Mouse (Mus musculus) intestine, postnatal 0 days (tissue): ENCODE data around the gene Six1. TPM values are rescaled to one million over a fixed set of nuclear protein-coding genes. Genes with fewer than 3 reads are reported as not detected.

Experiments
- ATAC-seq: fragments of 200-750 bp; cut with Nextera tagmentation; 2 replicates; pipeline ENCODE4 v1.8.0; 2017; ENCODE audit warnings: mild to moderate bottlenecking, moderate TSS enrichment, moderate library complexity
- H3K27ac ChIP-seq: fragments of 300-500 bp; sonication (generic); 2 replicates; pipeline ENCODE4 v1.5.1; 2014; ENCODE audit warnings: mild to moderate bottlenecking, low read depth, low read length, moderate library complexity
- H3K27me3 ChIP-seq: fragments of 300-500 bp; sonication (generic); replicated peaks from 2 replicates; pipeline ENCODE4 v1.6.1; 2014; ENCODE audit warnings: low read length, mixed read lengths; ENCODE audit not compliant: control insufficient read depth, insufficient read depth
- H3K36me3 ChIP-seq: fragments of 300-500 bp; sonication (generic); 2 replicates; pipeline ENCODE4 v1.6.1; 2014; ENCODE audit warnings: mild to moderate bottlenecking, moderate library complexity; ENCODE audit not compliant: control insufficient read depth, insufficient read depth
- H3K4me1 ChIP-seq: fragments of 300-500 bp; sonication (generic); replicated peaks from 2 replicates; pipeline ENCODE4 v1.6.1; 2014; ENCODE audit warnings: antibody characterized with exemption, low read length, mixed read lengths; ENCODE audit not compliant: control insufficient read depth, insufficient read depth
- H3K4me2 ChIP-seq: fragments of 300-500 bp; sonication (generic); replicated peaks from 2 replicates; pipeline ENCODE4 v1.6.1; 2014; ENCODE audit warnings: low read depth, mild to moderate bottlenecking, moderate library complexity
- H3K4me3 ChIP-seq: fragments of 300-500 bp; sonication (generic); 2 replicates; pipeline ENCODE4 v1.5.1; 2014; ENCODE audit warnings: low read depth, low read length
- H3K9ac ChIP-seq: fragments of 300-500 bp; sonication (generic); 2 replicates; pipeline ENCODE4 v1.6.1; 2014; ENCODE audit warnings: mild to moderate bottlenecking, low read depth, low read length
- H3K9me3 ChIP-seq: fragments of 300-500 bp; sonication (generic); 2 replicates; pipeline ENCODE4 v1.6.1; 2016; ENCODE audit warnings: mixed run types; ENCODE audit not compliant: control insufficient read depth
- CTCF ChIP-seq: sonication (generic); IDR thresholded peaks from 2 replicates; pipeline ENCODE4 v1.5.1; 2016; ENCODE audit warnings: low read depth, mild to moderate bottlenecking, control low read depth, antibody characterized with exemption, moderate library complexity
- WGBS: fragments of 180-500 bp; shearing (Covaris S2); extraction: QIAGEN DNeasy Blood & Tissue Kit; methylation state at CpG from one replicate; pipeline ENCODE4 v1.1.7; 2014; 5-methylcytosine and 5-hydroxymethylcytosine counted together
- polyA plus RNA-seq: library from polyadenylated mRNA; unstranded; fragments of >200 nt; fragmentation: Nextera tagmentation; extraction: Ambion mirVana; gene quantifications from 2 replicates; pipeline ENCODE4 v1.2.1, GENCODE M21; 2015

Six1 gene
- polyA plus RNA-seq, 1 experiment from 2014 or later: not detected

DNA sequence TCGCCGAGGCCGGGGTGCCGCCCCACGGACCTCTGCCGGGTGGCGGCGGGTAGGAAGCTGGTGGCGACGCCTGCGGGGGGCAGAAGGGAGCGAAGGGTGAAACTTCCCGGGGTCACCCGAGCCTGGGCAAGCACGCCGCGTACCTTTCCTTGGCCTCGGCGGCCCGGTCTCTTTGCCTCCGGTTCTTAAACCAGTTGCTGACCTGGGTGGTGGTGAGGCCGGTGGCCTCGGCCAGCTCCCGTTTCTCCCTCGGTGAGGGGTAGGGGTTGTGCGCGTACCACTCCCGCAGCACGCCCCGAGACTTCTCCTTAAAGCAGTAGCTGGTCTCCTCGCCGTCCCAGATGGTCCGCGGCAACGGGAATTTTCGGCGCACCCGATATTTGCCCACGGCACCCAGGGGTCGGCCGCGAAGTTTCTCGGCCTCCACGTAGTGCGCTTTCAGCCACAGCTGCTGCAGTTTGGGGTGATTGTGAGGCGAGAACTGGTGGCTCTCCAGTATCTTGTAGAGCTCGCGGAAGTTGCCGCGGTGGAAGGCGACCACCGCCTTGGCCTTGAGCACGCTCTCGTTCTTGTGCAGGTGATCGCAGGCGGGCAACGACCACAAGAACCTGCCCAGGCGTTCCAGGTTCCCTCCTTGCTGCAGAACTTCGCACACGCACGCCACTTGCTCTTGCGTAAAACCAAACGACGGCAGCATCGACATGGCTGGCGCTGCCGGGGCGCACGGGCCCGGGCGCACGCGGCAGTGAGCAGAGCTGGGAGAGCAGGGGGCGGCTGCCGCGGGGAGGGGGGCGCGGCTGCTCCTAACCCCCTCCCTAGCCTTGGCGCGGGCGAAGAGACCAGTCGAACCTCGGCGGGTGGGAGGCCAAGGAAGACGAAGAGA lies 7.7 kb downstream of the Six1 start:
- Histone ChIP-seq H3K27me3 (peaks cover 100% of the 10 kb centered on the region), H3K4me2 (peak overlapping the region; percentile 64), H3K4me1 (no peaks in the 10 kb centered on the region; the same call in 1 of the 2 replicates), H3K9ac (no peak overlapping the region), H3K9me3 (no peaks in the 10 kb centered on the region), H3K36me3 (no peaks in the 10 kb centered on the region), H3K4me3 (peak overlapping the region; percentile 42), H3K27ac (no peak overlapping the region)
- ATAC-seq: peak; percentile 7; the same call in 1 of the 2 replicates
- under 1% methylated on average over 85 of the region's 85 CpGs for WGBS
- TF ChIP-seq CTCF: no peak

DNA sequence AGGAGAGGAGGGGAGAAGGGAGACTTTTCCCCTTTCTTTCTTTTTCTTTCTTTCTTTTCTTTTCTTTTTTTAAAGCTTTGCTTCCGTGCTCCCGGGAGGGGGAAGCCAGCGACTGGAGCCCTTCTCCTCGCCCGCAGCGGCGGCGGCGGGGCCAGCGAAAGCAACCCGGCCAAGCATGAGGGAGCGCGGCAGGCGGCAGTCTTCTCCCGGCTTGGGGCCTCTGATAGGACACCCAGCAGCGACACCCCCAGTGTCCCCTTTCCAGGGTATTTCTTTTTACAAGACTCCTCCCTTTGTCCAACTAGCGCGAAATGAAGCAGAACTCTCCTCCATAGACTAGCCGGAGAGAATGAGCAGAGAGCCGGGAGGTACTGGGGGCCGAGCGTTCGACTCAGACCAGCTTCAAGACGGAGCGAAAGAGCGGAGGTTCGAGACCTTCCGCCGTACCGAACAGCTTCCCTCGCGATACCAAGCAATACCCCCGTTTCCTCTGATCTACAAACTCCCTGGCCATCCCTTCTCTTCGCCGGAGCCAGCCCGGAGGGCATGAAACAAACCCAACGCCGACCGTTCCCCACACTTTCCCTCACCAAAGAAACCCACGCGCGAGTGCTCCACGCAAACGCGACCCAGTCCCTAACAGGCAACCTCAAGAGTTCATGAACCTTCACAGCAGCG lies 8.5 kb downstream of the Six1 start:
- Histone ChIP-seq H3K4me1 (no peaks in the 10 kb centered on the region; the same call in 1 of the 2 replicates), H3K9me3 (no peaks in the 10 kb centered on the region), H3K4me2 (peak overlapping the region; percentile 64), H3K36me3 (no peaks in the 10 kb centered on the region), H3K9ac (no peak overlapping the region), H3K27ac (no peak overlapping the region), H3K4me3 (peak overlapping the region; percentile 42), H3K27me3 (peaks cover 100% of the 10 kb centered on the region)
- 1% methylated on average over 45 of the region's 46 CpGs for WGBS
- no peak for ATAC-seq
- TF ChIP-seq CTCF: 0 out of 2 replicates have a peak, but pooled peaks have one; percentile 9

DNA sequence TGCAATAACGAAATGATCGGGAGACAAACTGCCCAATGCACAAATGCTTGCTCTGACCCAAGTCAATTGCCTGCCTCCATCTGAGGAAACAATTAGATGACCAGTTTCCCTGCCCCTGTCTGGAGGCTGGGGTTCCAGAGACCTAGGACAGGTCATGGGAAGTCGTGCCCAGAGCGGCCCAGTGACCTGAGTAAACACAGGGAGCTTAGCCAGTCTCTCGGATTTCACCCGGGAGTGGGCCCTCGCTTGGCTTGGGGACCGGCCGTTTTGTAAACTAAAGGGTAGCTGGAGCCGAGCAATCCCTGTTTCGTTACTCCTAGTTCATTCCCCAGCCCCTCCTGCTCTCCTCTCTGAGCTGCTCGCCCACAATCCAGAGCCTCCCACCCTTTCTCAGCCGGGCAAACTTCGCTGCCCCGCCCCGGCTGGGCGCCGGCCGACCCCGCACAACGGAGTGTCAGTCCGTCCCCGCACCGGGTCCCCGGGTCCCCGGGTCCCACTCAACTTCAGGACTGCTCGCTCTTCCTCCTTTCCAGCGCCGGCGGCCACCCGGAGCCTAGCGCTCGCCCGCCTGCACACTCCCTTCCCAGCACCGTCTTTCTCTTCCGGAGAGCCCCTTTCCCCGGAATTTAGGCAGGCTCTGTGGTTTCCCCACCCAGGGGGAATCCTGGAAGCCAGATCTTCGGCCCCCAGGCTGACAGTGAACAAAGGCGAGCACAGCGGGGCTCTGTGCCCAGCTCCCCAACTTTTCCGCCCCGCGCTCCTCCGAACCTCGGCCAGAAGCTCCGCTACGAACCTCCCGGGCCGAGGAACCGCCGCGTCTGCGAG lies 9.3 kb downstream of the Six1 start:
- ATAC-seq: 0 out of 2 replicates have a peak, but pooled peaks have one; percentile 21
- WGBS: under 1% methylated on average over 53 of the region's 53 CpGs
- H3K4me2 ChIP-seq: peak overlapping the region; percentile 64
- no peaks in the 10 kb centered on the region for H3K36me3 ChIP-seq
- peak overlapping the region; percentile 42 for H3K4me3 ChIP-seq
- peaks cover 100% of the 10 kb centered on the region for H3K27me3 ChIP-seq
- H3K9ac ChIP-seq: no peak overlapping the region
- H3K9me3 ChIP-seq: no peaks in the 10 kb centered on the region
- no peaks in the 10 kb centered on the region; the same call in 1 of the 2 replicates for H3K4me1 ChIP-seq
- no peak overlapping the region for H3K27ac ChIP-seq
- TF ChIP-seq CTCF: no peak

DNA sequence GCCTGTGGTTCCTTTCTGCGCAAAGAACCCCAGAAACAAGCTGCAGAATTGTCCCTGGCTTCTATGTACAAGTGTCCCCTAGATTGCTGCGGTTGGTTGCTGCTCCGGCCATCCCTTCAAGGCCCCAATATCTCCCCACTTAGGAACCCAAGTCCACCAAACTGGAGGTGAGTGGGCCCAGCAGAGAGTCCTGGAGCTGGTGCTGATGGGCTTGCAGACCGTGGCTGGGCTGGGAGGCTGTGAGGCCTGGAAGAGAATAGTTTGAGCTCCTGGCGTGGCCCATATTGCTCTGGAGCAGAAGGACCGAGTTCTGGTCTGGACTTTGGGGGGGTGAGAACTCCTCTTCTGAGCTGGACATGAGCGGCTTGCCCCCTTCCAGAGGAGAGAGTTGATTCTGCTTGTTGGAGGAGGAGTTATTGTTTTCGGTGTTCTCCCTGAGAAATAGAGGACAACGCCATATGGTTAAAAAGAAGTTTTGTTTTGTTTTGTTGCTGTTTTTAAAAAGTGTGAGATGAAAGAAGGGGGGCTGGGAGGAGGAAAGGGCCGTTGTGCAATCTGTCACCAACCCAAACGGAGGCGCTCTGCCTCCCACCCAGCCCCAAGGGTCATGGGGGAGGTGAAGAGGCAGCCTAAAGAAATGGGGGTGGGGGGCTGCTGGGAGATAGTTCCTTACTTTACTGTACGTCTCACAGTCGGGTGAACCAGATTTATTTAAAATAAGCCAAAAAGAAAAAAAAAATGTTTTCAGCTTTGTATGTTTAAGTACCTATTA lies 10.1 kb downstream of the Six1 start:
- no peak overlapping the region for H3K4me3 ChIP-seq
- WGBS: 13% methylated on average over 14 of the region's 14 CpGs

DNA sequence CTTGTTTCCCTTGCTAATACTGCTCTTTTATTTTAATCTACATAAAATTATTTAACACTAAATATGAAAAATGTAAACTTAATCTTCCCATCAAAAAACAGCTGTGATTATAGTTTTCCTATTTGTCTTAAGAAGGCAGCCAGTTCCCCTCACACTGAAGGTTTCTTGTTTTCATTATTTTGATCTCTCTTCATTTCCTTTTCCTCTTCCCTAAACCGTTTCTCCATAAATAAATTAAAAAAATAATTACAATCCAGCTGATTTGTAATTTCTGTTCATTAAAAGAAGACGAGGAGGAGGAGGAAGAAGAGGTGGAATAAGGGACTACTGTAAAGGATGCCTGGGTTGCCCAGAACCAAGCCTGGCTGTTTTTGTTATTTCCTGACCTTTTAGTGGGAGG lies 10.8 kb downstream of the Six1 start:
- 9% methylated on average over 2 of the region's 2 CpGs for WGBS
- Histone ChIP-seq H3K9ac (no peak overlapping the region), H3K4me2 (no peak overlapping the region), H3K36me3 (no peaks in the 10 kb centered on the region), H3K9me3 (no peaks in the 10 kb centered on the region), H3K27ac (no peak overlapping the region), H3K4me3 (no peak overlapping the region), H3K27me3 (peaks cover 99% of the 10 kb centered on the region), H3K4me1 (no peaks in the 10 kb centered on the region; the same call in 1 of the 2 replicates)
- no peak for ATAC-seq
- no peak for TF ChIP-seq CTCF

More for the DNA sequence above, 10.1 kb downstream of the Six1 start:
- Histone ChIP-seq H3K36me3 (no peaks in the 10 kb centered on the region), H3K9ac (no peak overlapping the region), H3K4me2 (no peak overlapping the region), H3K27me3 (peaks cover 99% of the 10 kb centered on the region), H3K4me1 (no peaks in the 10 kb centered on the region; the same call in 1 of the 2 replicates), H3K9me3 (no peaks in the 10 kb centered on the region), H3K27ac (no peak overlapping the region)
- no peak for ATAC-seq
- TF ChIP-seq CTCF: no peak
